Mouse (Mus musculus): Measurements from ENCODE around the gene Cdc40.

- no peak for TF ChIP-seq POLR2A (IDR thresholded peaks at IDR 0.05; ENCODE audit: low read depth, low read length)
- TF ChIP-seq CTCF (IDR thresholded peaks at IDR 0.05; ENCODE audit: extremely low read depth, insufficient read length, insufficient replicate concordance, low read depth, low read length): no peak
Measured at GRCm38 (mm10) chr10:40845626-40846025, 37.5 kb downstream of the Cdc40 start.
